Mouse (Mus musculus): ENCODE results near the gene Igfn1.

DNA sequence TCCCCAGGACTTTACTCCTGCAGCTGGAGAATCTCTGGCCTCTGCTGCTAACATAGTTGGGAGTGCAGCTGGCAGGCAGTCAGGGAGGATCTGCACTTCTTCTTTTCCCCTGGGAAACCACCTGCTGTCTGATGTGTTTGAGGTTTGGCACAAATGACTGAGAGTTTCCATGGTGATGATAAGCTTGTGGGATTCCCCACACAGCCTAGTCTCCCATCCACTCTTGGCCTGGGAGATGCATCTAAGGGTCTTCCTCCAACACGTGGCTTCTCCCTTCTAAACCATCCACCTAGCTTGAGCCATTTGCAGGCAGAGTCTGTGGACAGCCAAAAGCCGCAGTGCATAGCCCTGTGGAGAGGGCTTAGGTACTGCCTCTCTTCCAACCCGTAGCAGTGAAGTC, 76.3 kb downstream of the Igfn1 start:
- TF ChIP-seq CTCF (IDR thresholded peaks at IDR 0.05; ENCODE audit: low read depth, low read length) (no peak), POLR2A (IDR thresholded peaks at IDR 0.05; ENCODE audit: borderline replicate concordance, low read depth, low read length) (no peak)
